Mouse (Mus musculus): ENCODE data around the gene Zc2hc1c. TPM values are rescaled to one million over a fixed set of nuclear protein-coding genes. Genes with fewer than 3 reads are reported as not detected.

The Zc2hc1c gene
- polyA plus RNA-seq, 1 experiment from 2014 or later, result 1.6 TPM

DNA sequence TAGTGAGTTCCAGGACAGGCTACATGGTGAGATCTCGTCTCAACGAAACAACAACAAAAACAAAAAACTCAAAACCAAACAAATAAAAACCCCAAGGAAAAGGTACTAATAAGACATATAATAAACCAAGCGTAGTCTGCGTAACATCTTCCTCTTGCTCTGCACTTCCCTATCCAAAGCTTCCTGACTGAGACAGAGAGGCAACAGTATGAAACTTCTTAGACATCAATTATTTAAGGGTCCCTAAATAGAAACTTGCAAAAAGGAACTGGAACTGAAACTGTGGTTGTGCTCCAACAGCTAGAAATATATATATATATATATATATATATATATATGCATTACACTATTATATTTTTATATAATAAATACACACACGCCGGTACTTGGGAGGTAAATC is 57.2 kb downstream of the Zc2hc1c start:
- 91% methylated on average over 6 of the region's 6 CpGs for WGBS

DNA sequence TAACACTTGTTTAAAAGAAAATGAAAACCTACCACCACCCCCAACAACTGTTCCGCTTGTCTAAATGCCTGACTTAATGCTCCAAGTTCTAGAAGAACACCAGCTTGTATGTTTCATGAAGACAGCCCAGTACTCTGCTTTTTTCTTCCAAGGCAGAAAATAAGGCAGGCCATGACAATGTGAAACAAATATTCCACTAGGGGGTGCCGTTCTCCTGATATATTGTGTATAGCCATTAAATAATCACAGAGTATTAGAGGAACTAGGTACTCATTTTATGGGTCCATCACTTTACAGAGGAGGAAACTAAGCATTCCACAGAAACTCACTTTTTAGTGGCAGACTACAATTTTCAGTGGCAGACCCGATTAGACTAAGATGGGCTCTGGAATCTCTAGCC is 58.0 kb downstream of the Zc2hc1c start:
- Histone ChIP-seq H3K4me2 (no peak overlapping the region), H3K9ac (no peak overlapping the region), H3K4me1 (peaks cover 1% of the 10 kb centered on the region; the same call in 1 of the 2 replicates), H3K4me3 (replicated peaks) (no peak overlapping the region), H3K27me3 (no peaks in the 10 kb centered on the region), H3K9me3 (no peaks in the 10 kb centered on the region), H3K36me3 (replicated peaks) (peaks cover 41% of the 10 kb centered on the region), H3K27ac (no peak overlapping the region)
- 63% methylated on average over 3 of the region's 3 CpGs for WGBS
- ATAC-seq (ENCODE audit: low FRiP score), result no peak

More for the DNA sequence above, 57.2 kb downstream of the Zc2hc1c start:
- no peak overlapping the region for H3K4me2 ChIP-seq
- no peaks in the 10 kb centered on the region for H3K27me3 ChIP-seq
- H3K27ac ChIP-seq, result no peak overlapping the region
- no peak for ATAC-seq (ENCODE audit: low FRiP score)
- peaks cover 40% of the 10 kb centered on the region for H3K36me3 ChIP-seq (replicated peaks)
- no peak overlapping the region for H3K4me3 ChIP-seq (replicated peaks)
- H3K9me3 ChIP-seq, result no peaks in the 10 kb centered on the region
- no peak overlapping the region for H3K9ac ChIP-seq
- peaks cover 3% of the 10 kb centered on the region; the same call in 1 of the 2 replicates for H3K4me1 ChIP-seq

DNA sequence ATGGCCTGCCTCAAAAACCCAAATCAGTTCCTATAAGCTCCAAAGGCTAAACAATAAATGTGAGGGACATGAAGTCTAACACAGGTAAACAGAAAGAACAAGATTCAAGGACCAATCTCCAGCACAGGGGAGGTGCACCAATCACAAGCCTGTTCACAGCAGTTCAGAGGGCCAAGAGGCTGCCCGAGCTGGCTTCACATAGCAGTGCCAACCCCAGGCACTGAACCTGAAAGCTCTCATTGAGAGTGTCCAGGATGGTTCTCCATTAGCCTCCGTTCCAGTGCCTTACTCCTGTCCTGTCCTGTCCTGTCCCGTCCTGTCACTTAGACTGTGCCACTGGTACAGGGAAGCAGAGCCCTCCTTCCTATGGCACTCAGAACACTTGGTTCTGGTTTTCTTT is 58.8 kb downstream of the Zc2hc1c start:
- Histone ChIP-seq H3K9ac (no peak overlapping the region), H3K4me1 (no peaks in the 10 kb centered on the region), H3K36me3 (replicated peaks) (peaks cover 39% of the 10 kb centered on the region), H3K27me3 (no peaks in the 10 kb centered on the region), H3K27ac (no peak overlapping the region), H3K4me3 (replicated peaks) (no peak overlapping the region), H3K9me3 (no peaks in the 10 kb centered on the region), H3K4me2 (no peak overlapping the region)
- 82% methylated on average over 3 of the region's 3 CpGs for WGBS
- ATAC-seq (ENCODE audit: low FRiP score), result no peak

DNA sequence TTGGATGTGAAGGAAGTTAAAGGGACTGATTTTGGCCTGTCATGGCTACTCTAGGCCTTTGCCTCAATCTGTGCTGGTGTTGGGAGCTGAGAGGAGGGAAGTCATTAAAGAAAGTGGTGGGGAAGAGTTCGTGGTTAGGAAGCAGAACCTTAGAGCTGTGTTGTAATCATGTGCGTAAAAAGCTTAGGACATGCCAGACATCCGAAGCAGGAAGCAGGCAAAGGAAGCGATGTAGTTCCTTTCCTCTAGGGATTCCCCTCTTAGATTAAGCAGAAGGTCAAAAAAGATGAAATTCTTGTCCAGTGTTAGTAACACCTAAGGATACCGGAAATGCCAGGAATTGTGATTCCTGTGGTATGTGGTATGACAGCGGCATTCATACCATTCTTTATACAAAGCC is 59.9 kb downstream of the Zc2hc1c start:
- H3K27me3 ChIP-seq, result no peaks in the 10 kb centered on the region
- H3K9ac ChIP-seq, result no peak overlapping the region
- H3K9me3 ChIP-seq, result no peaks in the 10 kb centered on the region
- 90% methylated on average over 6 of the region's 6 CpGs for WGBS
- H3K4me2 ChIP-seq, result no peak overlapping the region
- no peak for ATAC-seq (ENCODE audit: low FRiP score)
- H3K27ac ChIP-seq, result no peak overlapping the region
- H3K36me3 ChIP-seq (replicated peaks), result peaks cover 40% of the 10 kb centered on the region
- H3K4me1 ChIP-seq, result no peaks in the 10 kb centered on the region
- no peak overlapping the region for H3K4me3 ChIP-seq (replicated peaks)

Small RNA genes within 50 kb of the gene (microRNA-seq; reads per million reads assigned to microRNA genes)
- not detected for gene Mir6938

Other genes with a start within 250 kb of the Zc2hc1c start
- 3.1 and 4.3 TPM in 2 replicates for gene Prox2, start 177.8 kb upstream of the Zc2hc1c start, polyA plus RNA-seq (2016; fragmentation: Nextera tagmentation; extraction: Ambion mirVana)
- gene Dlst, start 177.8 kb upstream of the Zc2hc1c start, polyA plus RNA-seq (2016; fragmentation: Nextera tagmentation; extraction: Ambion mirVana), result 104 and 109 TPM in 2 replicates
- gene Rps6kl1, start 137.3 kb upstream of the Zc2hc1c start, polyA plus RNA-seq (2016; fragmentation: Nextera tagmentation; extraction: Ambion mirVana), result 5.8 and 6.1 TPM in 2 replicates
- gene Pgf, start 110.8 kb upstream of the Zc2hc1c start, polyA plus RNA-seq (2016; fragmentation: Nextera tagmentation; extraction: Ambion mirVana), result 6.3 and 7.5 TPM in 2 replicates
- 94.6 and 98.3 TPM in 2 replicates for gene Eif2b2, start 69.1 kb upstream of the Zc2hc1c start, polyA plus RNA-seq (2016; fragmentation: Nextera tagmentation; extraction: Ambion mirVana)
- gene Mlh3, start 18.0 kb upstream of the Zc2hc1c start, polyA plus RNA-seq (2016; fragmentation: Nextera tagmentation; extraction: Ambion mirVana), result 11.0 and 11.2 TPM in 2 replicates
- gene Acyp1, start 153 bp upstream of the Zc2hc1c start, polyA plus RNA-seq (2016; fragmentation: Nextera tagmentation; extraction: Ambion mirVana), result 62.1 and 62.2 TPM in 2 replicates
- 23.7 and 24.5 TPM in 2 replicates for gene Nek9, start 50.8 kb downstream of the Zc2hc1c start, polyA plus RNA-seq (2016; fragmentation: Nextera tagmentation; extraction: Ambion mirVana)
- gene Tmed10, start 86.3 kb downstream of the Zc2hc1c start, polyA plus RNA-seq (2016; fragmentation: Nextera tagmentation; extraction: Ambion mirVana), result 208 and 214 TPM in 2 replicates
- 0.80 and 1.1 TPM in 2 replicates for gene Fos, start 185.3 kb downstream of the Zc2hc1c start, polyA plus RNA-seq (2016; fragmentation: Nextera tagmentation; extraction: Ambion mirVana)

Measured in forebrain, embryonic 12.5 days (tissue).